Mouse (Mus musculus) mesoderm, embryonic 11.5 days (tissue): ENCODE measurements around the gene Hyal1.
A peak's percentile ranks its signal among the peaks of the same experiment; 100 is the strongest.

ENCODE experiments used
- DNase-seq: peaks from one replicate; pipeline ENCODE4 v3.0.0-alpha.2; 2012; ENCODE audit warnings: low read depth, low spot score

The Hyal1 gene

GRCm38 (mm10) chr9:107576357-107577107 lies at the start of gene Hyal1:
Gene Hyal1 (plus strand): TSS chr9:107576927.
- DNase-seq = peak; percentile 76

GRCm38 (mm10) chr9:107533791-107534407 lies 42.8 kb upstream of the Hyal1 start, which contains the start of gene Tmem115:
Gene Tmem115 (plus strand): TSS chr9:107533945.
- peak; percentile 96 for DNase-seq

- DNase-seq = no peak
Measured at GRCm38 (mm10) chr9:107534408-107535202, 42.1 kb upstream of the Hyal1 start.

- DNase-seq = no peak
Measured at GRCm38 (mm10) chr9:107538231-107538630, 38.5 kb upstream of the Hyal1 start.

- no peak for DNase-seq
Measured at GRCm38 (mm10) chr9:107538711-107539110, 38.0 kb upstream of the Hyal1 start.

GRCm38 (mm10) chr9:107539940-107540339 lies 36.8 kb upstream of the Hyal1 start:
- DNase-seq = no peak

GRCm38 (mm10) chr9:107540420-107540819 lies 36.3 kb upstream of the Hyal1 start:
- no peak for DNase-seq

- no peak for DNase-seq
Measured at GRCm38 (mm10) chr9:107541005-107541404, 35.7 kb upstream of the Hyal1 start.

- DNase-seq = peak; percentile 95
Measured at GRCm38 (mm10) chr9:107541474-107542351, 35.0 kb upstream of the Hyal1 start, which contains the start of the genes Cyb561d2 and Nprl2. Gene Cyb561d2 (minus strand): TSS chr9:107542193. Gene Nprl2 (plus strand): TSS chr9:107542226.

GRCm38 (mm10) chr9:107542352-107542686 lies 34.4 kb upstream of the Hyal1 start:
- no peak for DNase-seq

GRCm38 (mm10) chr9:107542721-107543120 lies 34.0 kb upstream of the Hyal1 start:
- no peak for DNase-seq

GRCm38 (mm10) chr9:107543299-107543698 lies 33.4 kb upstream of the Hyal1 start:
- DNase-seq = no peak

GRCm38 (mm10) chr9:107544196-107544700 lies 32.5 kb upstream of the Hyal1 start:
- DNase-seq = no peak

- no peak for DNase-seq
Measured at GRCm38 (mm10) chr9:107544729-107545128, 32.0 kb upstream of the Hyal1 start.

GRCm38 (mm10) chr9:107545199-107545598 lies 31.5 kb upstream of the Hyal1 start:
- DNase-seq = no peak

GRCm38 (mm10) chr9:107545602-107546001 lies 31.1 kb upstream of the Hyal1 start:
- DNase-seq = peak; percentile 79

GRCm38 (mm10) chr9:107547026-107547425 lies 29.7 kb upstream of the Hyal1 start, which contains the start of gene Zmynd10:
Gene Zmynd10 (plus strand): TSS chr9:107547298.
- peak; percentile 93 for DNase-seq

GRCm38 (mm10) chr9:107547957-107548356 lies 28.8 kb upstream of the Hyal1 start:
- no peak for DNase-seq

- DNase-seq = no peak
Measured at GRCm38 (mm10) chr9:107548820-107549219, 27.9 kb upstream of the Hyal1 start.

GRCm38 (mm10) chr9:107549297-107550074 lies 27.2 kb upstream of the Hyal1 start:
- no peak for DNase-seq
